Mouse (Mus musculus): ENCODE measurements around the gene Gabrg3. TPM values are rescaled to one million over a fixed set of nuclear protein-coding genes. Genes with fewer than 3 reads are reported as not detected.

Gabrg3 gene
- total and polyA plus RNA-seq, 2 experiments = not detected

DNA sequence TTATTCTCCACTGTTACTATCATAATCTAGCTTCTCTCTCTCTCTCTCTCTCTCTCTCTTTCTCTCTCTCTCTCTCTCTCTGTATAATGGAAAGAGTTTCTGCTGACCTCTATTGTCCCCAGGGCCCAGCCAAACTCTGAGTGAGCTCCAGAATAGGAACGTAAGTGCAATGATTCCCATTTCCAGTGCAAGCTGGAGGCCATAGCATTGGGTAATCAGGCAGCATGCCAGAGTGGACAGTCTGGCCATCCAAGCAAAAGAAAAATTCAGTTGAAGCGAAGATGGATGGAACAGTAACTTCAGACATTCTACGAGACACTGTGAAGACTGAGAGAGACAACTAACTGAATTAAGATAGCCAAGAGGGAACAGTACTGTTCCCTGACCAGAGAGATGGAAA, 228.8 kb downstream of the Gabrg3 start:
- Histone ChIP-seq H3K4me1 (ENCODE audit: control insufficient read depth, insufficient read depth, low read length) (no peaks in the 10 kb centered on the region), H3K27me3 (ENCODE audit: control insufficient read depth, insufficient read depth, low read length) (no peaks in the 10 kb centered on the region), H3K27ac (replicated peaks; ENCODE audit: insufficient read depth, low read depth, low read length) (no peak overlapping the region), H3K79me2 (ENCODE audit: control insufficient read depth, insufficient read depth, low read length) (no peaks in the 10 kb centered on the region), H3K4me3 (ENCODE audit: insufficient read depth, low read depth, low read length) (no peak overlapping the region), H3K9ac (ENCODE audit: low read depth, low read length) (no peak overlapping the region), H3K36me3 (ENCODE audit: control insufficient read depth, insufficient read depth, low read length) (no peaks in the 10 kb centered on the region)
- DNase-seq (ENCODE audit: extremely low read depth, low read depth, low spot score) = peak; percentile 10
- 63% methylated on average over 3 of the region's 3 CpGs for WGBS
- TF ChIP-seq POLR2A (IDR thresholded peaks at IDR 0.05; ENCODE audit: extremely low read depth, insufficient read depth, low read length) = no peak
- TF ChIP-seq CTCF (IDR thresholded peaks at IDR 0.05; ENCODE audit: low read depth, low read length) = no peak

DNA sequence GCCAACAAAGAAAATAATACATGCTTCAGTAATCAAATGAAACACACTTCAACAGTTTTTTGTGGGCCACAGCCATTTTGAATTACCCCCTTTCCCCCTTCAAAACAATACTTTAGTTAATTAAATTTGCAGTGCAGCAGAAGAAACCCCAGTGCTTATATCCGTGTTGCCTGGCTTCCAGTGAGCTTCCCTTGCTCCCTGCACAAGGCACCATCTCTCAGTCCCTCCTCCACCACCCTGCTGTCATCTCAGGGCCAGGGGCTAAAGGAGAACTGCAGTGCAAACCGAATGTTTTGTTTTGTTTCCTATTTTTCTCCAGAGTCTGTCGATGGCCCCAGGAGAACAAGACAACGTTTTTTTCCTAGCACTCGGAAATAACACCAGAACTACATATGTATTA, 233.2 kb downstream of the Gabrg3 start:
- TF ChIP-seq POLR2A (IDR thresholded peaks at IDR 0.05; ENCODE audit: extremely low read depth, insufficient read depth, low read length) (no peak), CTCF (IDR thresholded peaks at IDR 0.05; ENCODE audit: low read depth, low read length) (no peak)
- H3K9ac ChIP-seq (ENCODE audit: low read depth, low read length) = no peak overlapping the region
- H3K27me3 ChIP-seq (ENCODE audit: control insufficient read depth, insufficient read depth, low read length) = no peaks in the 10 kb centered on the region
- no peak overlapping the region for H3K4me3 ChIP-seq (ENCODE audit: insufficient read depth, low read depth, low read length)
- no peak overlapping the region for H3K27ac ChIP-seq (replicated peaks; ENCODE audit: insufficient read depth, low read depth, low read length)
- WGBS = 55% methylated on average over 5 of the region's 5 CpGs
- H3K4me1 ChIP-seq (ENCODE audit: control insufficient read depth, insufficient read depth, low read length) = no peaks in the 10 kb centered on the region
- no peaks in the 10 kb centered on the region for H3K36me3 ChIP-seq (ENCODE audit: control insufficient read depth, insufficient read depth, low read length)
- DNase-seq (ENCODE audit: extremely low read depth, low read depth, low spot score) = no peak
- no peaks in the 10 kb centered on the region for H3K79me2 ChIP-seq (ENCODE audit: control insufficient read depth, insufficient read depth, low read length)

DNA sequence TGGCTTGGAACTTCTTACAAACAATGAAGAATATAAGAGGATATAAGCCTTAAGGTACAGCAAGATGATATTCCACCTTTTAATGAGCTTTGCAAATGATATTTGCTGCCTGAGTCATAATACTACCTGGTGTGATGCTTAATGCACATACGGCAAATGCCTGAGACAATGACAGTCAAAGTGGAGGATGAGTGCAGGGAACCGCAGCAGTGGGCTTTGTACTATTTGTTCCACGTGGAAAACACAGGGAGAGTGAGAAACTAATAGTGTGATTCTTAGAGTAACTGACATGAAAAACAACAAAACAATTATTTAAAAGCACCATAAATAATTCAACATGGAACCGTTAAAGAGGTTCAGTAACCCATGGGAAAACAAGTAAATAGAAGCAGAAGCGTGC, 236.2 kb downstream of the Gabrg3 start:
- TF ChIP-seq POLR2A (IDR thresholded peaks at IDR 0.05; ENCODE audit: extremely low read depth, insufficient read depth, low read length) (no peak), CTCF (IDR thresholded peaks at IDR 0.05; ENCODE audit: low read depth, low read length) (no peak)
- Histone ChIP-seq H3K4me3 (ENCODE audit: insufficient read depth, low read depth, low read length) (no peak overlapping the region), H3K79me2 (ENCODE audit: control insufficient read depth, insufficient read depth, low read length) (no peaks in the 10 kb centered on the region), H3K36me3 (ENCODE audit: control insufficient read depth, insufficient read depth, low read length) (no peaks in the 10 kb centered on the region), H3K4me1 (ENCODE audit: control insufficient read depth, insufficient read depth, low read length) (no peaks in the 10 kb centered on the region), H3K27me3 (ENCODE audit: control insufficient read depth, insufficient read depth, low read length) (no peaks in the 10 kb centered on the region), H3K27ac (replicated peaks; ENCODE audit: insufficient read depth, low read depth, low read length) (no peak overlapping the region), H3K9ac (ENCODE audit: low read depth, low read length) (no peak overlapping the region)
- WGBS = 76% methylated on average over 5 of the region's 5 CpGs
- DNase-seq (ENCODE audit: extremely low read depth, low read depth, low spot score) = no peak

DNA sequence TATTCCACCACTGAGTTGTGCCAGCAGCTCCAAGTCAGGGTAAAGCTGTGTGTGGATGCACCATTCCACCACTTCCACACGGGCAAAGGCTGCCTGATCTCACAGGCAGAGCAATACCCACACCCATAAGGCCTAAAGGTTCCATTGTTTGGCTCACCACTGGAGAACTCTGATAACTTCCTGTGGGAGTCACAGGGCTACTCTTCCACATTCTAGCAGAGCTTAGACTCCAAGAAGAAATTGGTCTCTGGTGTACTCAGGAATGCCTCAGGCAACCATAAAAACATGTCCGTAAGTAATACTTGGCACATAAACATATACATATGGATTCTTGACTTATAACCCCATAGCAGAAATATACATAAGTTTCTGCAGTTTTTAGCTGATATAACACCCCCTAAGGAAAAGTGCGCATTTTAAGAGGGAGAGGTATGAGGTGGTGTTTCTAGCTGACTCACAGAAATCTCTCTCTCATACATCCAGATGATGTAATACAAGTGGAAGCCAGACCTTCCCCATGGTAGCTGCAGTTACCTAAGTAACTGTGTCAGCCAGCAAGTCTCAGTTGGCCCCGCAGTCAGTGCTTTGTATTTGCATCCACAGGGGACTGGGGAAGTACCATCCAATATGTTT, 248.8 kb downstream of the Gabrg3 start:
- H3K27me3 ChIP-seq (ENCODE audit: control insufficient read depth, insufficient read depth, low read length) = no peaks in the 10 kb centered on the region
- 78% methylated on average over 4 of the region's 4 CpGs for WGBS
- no peak overlapping the region for H3K9ac ChIP-seq (ENCODE audit: low read depth, low read length)
- DNase-seq (ENCODE audit: extremely low read depth, low read depth, low spot score) = no peak
- no peak overlapping the region for H3K27ac ChIP-seq (replicated peaks; ENCODE audit: insufficient read depth, low read depth, low read length)
- H3K36me3 ChIP-seq (ENCODE audit: control insufficient read depth, insufficient read depth, low read length) = no peaks in the 10 kb centered on the region
- no peaks in the 10 kb centered on the region for H3K79me2 ChIP-seq (ENCODE audit: control insufficient read depth, insufficient read depth, low read length)
- H3K4me1 ChIP-seq (ENCODE audit: control insufficient read depth, insufficient read depth, low read length) = no peaks in the 10 kb centered on the region
- no peak for TF ChIP-seq CTCF (IDR thresholded peaks at IDR 0.05; ENCODE audit: low read depth, low read length)
- TF ChIP-seq POLR2A (IDR thresholded peaks at IDR 0.05; ENCODE audit: extremely low read depth, insufficient read depth, low read length) = no peak
- H3K4me3 ChIP-seq (ENCODE audit: insufficient read depth, low read depth, low read length) = no peak overlapping the region

DNA sequence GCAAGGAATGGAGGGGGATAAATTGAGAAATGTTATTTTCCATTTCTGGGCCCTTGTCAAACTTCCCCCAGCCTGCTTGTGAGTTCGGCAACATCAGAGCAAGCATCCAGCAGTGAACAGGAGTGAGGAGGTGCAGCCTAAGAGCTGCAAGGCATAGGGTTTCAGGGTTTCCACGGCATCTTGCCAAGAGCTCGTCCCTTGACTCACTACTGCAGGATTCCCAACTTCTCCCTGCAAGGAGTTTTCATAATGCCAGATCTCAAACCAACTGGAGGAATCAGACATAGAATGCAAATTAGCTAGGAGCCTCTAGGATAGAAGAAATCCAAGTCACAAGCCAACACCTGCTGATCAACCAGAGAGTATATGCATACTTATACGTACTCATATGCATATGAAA, 254.0 kb downstream of the Gabrg3 start:
- Histone ChIP-seq H3K4me1 (ENCODE audit: control insufficient read depth, insufficient read depth, low read length) (no peaks in the 10 kb centered on the region), H3K27me3 (ENCODE audit: control insufficient read depth, insufficient read depth, low read length) (no peaks in the 10 kb centered on the region), H3K36me3 (ENCODE audit: control insufficient read depth, insufficient read depth, low read length) (no peaks in the 10 kb centered on the region), H3K79me2 (ENCODE audit: control insufficient read depth, insufficient read depth, low read length) (no peaks in the 10 kb centered on the region), H3K27ac (replicated peaks; ENCODE audit: insufficient read depth, low read depth, low read length) (no peak overlapping the region), H3K9ac (ENCODE audit: low read depth, low read length) (no peak overlapping the region), H3K4me3 (ENCODE audit: insufficient read depth, low read depth, low read length) (no peak overlapping the region)
- no peak for TF ChIP-seq CTCF (IDR thresholded peaks at IDR 0.05; ENCODE audit: low read depth, low read length)
- no peak for TF ChIP-seq POLR2A (IDR thresholded peaks at IDR 0.05; ENCODE audit: extremely low read depth, insufficient read depth, low read length)
- DNase-seq (ENCODE audit: extremely low read depth, low read depth, low spot score) = no peak
- WGBS = 70% methylated on average over 4 of the region's 4 CpGs

DNA sequence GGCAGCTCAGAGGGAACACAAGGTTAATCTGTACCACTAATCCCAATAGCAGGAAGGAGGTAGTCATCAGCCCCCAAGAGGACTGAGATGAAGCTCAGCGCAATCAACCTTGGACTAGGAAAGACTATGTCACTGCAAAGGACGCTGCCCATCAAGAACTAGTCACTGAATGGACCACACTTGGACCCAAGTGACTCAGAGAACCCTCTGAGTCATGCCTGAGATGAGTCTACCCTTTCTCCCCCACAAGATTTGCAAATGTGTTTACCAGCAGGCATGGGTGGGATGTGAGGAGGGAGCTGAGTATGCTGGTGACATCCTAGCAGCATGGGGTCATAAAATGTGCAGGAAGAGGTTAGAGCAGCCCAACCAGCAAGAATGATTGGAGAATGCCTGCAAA, 254.5 kb downstream of the Gabrg3 start:
- no peak overlapping the region for H3K4me3 ChIP-seq (ENCODE audit: insufficient read depth, low read depth, low read length)
- no peaks in the 10 kb centered on the region for H3K36me3 ChIP-seq (ENCODE audit: control insufficient read depth, insufficient read depth, low read length)
- TF ChIP-seq POLR2A (IDR thresholded peaks at IDR 0.05; ENCODE audit: extremely low read depth, insufficient read depth, low read length) = no peak
- TF ChIP-seq CTCF (IDR thresholded peaks at IDR 0.05; ENCODE audit: low read depth, low read length) = no peak
- H3K79me2 ChIP-seq (ENCODE audit: control insufficient read depth, insufficient read depth, low read length) = no peaks in the 10 kb centered on the region
- WGBS = 72% methylated on average over 2 of the region's 2 CpGs
- no peak overlapping the region for H3K9ac ChIP-seq (ENCODE audit: low read depth, low read length)
- H3K27ac ChIP-seq (replicated peaks; ENCODE audit: insufficient read depth, low read depth, low read length) = no peak overlapping the region
- no peaks in the 10 kb centered on the region for H3K27me3 ChIP-seq (ENCODE audit: control insufficient read depth, insufficient read depth, low read length)
- DNase-seq (ENCODE audit: extremely low read depth, low read depth, low spot score) = no peak
- no peaks in the 10 kb centered on the region for H3K4me1 ChIP-seq (ENCODE audit: control insufficient read depth, insufficient read depth, low read length)

Data from liver, adult 2 months (tissue).